Mouse (Mus musculus): Measurements from ENCODE around the gene Gclc.
"Not testable (repeated sequence)": the region's sequence is repeated elsewhere in the genome, so short reads cannot be mapped to it uniquely, and the experiment has no call there.

The Gclc gene

DNA sequence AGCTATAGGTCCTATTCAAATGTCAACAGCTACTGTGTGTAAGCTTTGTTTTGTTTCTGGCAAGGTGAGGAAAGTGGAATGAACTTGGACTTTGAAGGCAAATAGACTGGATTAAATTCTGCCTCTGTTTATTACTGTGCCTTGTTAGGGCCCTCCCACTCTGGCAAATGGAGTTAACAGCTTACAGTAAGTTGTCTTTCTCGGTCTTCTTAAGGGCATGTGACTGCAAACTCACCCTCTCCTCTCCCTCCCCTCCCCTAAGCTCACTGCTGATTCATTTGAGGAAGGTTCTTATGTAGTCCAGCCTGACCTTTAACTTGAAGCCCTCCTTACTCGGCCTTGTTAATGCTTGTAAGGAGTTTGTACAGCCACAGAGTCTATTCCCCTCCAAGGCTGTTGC lies 8.0 kb upstream of the Gclc start:
- no peak for DNase-seq (ENCODE audit: low spot score)

DNA sequence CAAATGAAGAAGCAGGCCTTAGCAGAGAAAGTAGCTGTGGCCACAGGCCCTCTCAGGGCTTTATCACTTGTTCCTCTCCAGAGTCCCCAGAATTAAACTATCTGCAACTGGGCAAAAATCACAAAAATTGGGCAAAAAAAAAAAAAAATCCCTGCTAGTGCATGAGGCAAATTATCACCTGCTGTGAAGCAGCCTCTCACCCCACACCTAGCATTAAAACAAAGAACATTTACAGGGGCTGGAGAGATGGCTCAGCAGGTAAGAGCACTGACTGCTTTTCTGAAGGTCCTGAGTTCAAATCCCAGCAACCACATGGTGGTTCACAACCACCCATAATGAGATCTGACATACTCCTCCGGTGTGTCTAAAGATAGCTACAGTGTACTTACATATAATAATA lies 6.0 kb upstream of the Gclc start:
- DNase-seq (ENCODE audit: low spot score): not testable (repeated sequence)

DNA sequence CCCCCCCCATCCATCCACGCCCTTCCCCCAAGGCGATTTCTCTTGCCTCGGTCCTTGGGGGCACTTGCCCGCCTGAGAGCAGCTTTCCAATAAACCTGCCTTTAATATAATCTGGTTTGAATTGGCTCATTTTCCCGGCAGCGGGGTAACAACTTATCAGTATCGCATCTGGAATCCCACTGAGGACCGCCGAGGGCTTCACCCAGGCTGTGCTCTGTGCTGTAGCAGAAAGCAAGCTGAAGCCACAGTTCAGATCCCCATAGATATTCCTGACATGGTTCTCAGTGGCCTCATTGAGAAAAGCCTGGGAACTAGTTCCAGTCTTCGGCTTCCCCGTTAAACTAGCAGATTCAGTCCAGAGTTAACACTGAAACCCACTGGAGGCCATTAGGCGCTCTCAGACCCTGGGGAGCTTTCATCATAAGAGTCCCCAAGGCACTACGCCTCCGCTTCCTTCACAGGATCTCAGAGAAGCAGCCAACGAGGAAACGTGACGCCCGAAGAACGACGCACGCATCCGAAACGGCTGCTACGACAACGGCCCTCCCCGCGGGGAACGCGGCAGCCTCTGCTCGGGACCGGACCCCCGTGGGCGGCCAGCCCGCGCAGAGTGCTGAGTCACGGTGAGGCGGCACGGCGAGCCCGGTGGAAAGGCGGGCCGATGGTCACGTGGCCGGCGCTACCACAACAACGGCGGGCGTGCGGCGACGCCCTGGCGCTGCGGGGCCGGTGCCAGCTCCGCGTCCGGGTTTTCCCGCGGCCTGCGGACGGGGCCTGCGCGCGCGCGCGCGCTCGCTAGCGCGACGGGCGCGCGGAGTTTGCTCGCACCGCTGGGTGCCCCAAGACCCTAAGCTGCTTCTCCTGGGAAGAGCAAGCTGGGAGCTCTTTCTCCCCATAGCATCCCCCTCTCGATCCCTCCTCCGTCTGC lies 3.9 kb upstream of the Gclc start:
- DNase-seq (ENCODE audit: low spot score): peak; percentile 90

DNA sequence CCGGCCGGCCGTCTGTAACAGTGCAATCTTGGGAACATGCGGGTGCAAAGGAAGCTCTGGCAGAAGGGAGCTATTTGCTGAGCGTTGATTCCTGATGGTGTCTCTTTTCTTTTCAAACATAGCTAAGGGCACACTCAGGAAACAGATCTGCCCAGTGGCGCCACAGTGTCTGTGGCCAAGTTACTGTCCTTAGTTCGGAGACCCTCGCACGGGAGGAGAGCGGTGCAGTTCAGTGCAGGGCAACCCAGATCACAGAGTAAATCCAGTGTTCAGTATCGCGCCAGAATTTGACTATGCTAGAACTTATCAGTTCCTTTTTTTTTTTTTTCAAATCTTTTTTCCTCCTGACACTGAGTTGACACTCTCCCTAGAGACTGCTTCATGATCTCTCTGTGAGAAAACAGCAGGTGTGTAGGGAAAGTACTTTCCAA lies 3.2 kb upstream of the Gclc start:
- DNase-seq (ENCODE audit: low spot score): no peak

DNA sequence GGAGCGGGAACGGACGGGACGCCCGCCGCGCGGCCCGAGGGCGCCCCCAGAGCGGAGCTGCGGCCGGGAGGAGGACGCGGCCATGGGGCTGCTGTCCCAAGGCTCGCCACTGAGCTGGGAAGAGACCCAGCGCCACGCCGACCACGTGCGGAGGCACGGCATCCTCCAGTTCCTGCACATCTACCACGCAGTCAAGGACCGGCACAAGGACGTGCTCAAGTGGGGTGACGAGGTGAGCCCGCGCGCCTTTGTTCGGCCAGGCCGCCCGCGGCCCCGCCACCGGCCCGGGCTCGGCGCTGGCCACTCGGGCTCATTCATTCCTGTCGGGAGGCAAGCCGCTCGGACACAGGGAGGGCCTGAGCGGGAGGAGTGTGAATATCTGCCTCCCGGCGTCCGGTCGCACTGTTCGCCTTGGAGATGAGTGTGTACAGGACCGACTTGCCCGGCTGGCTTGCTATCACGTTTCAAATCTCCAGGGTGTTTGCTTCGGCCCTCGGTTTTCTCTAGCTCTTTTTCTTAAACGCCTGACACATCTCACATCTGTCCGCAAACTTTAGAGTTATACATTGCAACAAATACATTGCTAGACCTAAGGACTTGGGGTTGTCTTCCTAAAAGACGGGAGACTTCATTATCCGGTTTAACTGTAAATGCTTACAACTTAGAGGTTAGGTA lies 530 bp downstream of the Gclc start:
- peak; percentile 48 for DNase-seq (ENCODE audit: low spot score)

DNA sequence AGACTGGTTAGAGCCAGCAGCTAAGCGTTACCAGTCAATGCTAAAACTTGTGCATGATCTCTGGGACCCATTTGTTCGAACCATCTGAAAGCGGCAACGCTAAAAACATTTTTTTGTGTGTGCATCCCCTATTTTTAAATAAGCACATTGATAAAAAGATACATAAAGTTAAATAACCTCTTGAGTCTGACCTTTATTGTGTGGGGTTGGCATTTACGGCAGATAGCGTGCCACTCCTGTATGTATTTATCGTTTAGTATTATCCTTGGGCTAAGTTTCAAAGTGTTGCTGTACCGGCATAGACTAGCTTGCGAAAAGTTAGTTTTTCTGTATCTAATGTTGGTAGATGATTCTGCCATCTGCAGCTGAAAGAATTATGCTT lies 1.1 kb downstream of the Gclc start:
- no peak for DNase-seq (ENCODE audit: low spot score)

DNA sequence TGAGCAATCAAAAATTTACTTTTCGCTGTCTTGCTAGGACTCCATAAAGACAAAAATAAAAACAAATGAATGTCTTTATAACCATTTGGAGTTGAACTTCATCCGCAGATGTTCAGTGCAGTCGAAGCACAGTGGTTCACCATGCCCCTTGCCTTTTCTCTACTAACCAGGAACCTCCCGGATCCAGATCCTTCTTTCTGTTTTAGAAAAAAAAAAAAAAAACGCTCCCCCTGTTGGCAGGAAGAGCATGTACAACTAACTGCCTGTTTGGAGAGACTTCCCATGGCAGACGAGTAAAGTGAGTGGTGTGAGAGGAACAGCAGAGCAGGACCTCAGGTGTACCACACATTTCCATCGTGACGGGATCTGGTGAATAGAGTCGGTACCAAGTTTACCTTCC lies 1.7 kb downstream of the Gclc start:
- no peak for DNase-seq (ENCODE audit: low spot score)

DNA sequence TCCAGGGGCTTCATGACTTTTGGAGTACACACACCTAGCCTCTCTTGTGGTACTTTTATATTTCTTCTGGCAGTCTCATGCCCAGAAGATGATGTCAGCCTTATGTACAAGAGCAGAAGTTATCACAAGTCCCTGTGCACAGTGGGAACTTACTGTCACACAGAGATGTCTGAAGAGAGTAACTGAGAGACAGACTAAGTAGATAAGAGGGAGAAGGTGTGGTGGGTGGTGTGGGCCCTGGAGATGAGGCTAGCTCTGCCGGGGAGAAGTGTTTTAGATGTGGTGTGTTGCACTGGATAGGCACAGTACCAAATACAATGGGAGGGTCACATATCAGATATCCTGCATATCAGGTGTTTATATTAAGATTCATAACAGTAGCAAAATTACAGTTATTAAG lies 3.0 kb downstream of the Gclc start:
- DNase-seq (ENCODE audit: low spot score): no peak

DNA sequence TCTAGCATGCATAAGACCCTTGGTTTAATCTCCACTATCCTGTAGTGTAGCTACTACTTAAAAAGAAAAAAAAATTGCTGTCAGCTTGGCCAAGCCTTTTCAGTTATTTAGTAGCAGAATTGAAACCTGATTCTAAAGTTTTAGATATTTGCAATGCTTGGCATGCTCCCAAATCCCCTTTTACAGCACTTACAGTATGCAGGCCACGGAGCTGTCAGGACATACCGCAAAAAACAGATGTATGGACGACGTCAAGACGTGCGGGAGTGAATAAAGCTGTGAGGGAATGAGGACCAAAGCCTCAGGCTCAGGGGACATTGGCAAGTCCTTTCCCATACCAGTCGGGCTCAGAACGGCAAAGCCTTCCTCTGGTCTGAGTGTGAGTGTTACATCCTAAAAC lies 4.1 kb downstream of the Gclc start:
- no peak for DNase-seq (ENCODE audit: low spot score)

DNA sequence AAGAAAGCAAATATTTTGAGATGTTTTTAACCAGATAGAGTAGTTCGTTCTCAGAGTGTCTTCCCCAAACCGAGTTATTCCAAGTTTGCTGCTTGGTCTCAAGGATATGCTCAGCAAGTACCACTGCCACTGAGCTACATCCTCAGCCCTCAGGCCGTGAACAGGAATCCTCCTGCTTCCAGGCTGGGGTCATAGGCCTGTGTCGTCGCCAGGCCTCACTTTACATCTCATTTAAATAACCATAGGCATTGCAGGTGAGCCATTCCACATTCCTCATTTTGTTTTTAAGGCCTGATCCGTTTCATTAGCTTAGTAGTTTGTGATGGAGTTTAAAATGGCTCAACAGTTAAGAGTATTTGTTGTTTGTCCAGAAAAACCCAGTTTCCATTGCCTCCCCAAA lies 4.8 kb downstream of the Gclc start:
- DNase-seq (ENCODE audit: low spot score): no peak

DNA sequence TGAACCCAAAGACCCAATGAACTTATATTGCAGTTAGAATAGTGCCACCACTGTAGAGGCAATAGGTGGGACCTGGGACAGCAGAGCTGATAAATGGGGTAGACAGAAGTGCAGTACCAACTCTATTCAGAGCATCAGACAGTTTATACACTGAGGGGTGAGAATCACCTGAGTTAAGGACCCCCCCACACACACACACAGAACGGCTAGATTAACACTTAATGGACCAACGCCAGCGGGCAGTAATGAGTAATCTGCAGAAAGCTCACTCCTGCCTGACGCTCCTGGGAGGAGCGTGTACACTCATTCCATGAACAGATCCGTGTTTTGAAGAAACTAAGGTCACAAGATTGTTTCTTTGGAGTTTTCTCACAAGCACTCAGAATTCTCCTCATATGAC lies 5.4 kb downstream of the Gclc start:
- no peak for DNase-seq (ENCODE audit: low spot score)

DNA sequence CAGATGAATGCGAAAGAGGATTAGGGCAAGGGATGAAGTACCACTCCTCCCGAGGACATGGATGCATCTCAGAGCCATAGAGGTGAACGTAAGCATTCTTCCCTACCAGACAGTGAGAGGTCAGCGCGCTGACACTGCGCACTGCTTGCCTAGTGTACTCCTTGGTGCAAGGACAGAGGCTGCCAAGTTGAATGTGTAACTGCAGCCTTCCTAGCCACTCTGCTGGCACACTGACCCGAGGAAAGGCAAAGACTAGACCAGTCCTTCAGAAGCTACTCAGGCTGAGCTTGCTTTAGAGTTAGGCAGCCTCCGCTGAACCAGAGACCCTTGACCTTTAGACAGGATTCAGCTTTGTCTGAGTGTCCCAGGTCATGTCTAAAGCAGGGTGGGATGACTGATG lies 11.9 kb downstream of the Gclc start:
- DNase-seq (ENCODE audit: low spot score): no peak

DNA sequence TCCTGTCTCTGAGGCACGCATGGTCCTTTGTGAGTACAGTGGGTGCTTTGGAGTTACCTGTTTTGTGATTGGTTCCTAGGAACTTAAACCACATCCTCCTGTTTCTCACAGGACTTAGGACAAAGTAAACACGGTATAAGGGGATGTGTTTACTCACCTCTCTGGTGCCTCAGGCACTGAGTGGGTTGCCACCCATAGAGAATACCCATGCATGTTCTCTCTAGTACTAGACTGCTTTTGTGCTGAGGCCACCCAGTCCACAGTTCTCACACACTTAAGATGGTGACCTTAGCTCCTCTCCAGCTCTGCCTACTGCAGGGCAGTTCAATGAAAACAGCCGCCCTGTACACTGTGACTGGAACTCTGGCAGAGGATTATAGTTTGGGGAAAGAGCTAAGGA lies 12.4 kb downstream of the Gclc start:
- DNase-seq (ENCODE audit: low spot score): no peak

DNA sequence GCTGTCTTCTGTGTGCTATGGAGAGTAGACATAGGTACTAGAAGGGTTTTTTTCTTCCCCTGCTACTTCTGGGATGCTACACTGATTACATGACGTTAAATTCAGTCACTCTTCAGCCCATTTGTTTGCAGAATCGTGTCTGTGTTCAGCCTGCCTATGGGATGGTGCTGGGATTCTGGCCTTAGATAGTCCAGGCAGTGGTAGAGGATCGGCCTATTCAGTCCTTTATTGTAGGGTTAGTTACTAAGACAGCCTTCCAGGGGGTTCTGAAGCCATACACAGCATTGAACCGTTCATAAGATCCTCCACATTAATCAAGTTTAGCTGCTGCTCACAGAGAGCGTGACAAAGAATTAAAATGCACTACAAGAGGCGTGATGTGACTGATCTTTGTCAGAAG lies 16.6 kb downstream of the Gclc start:
- no peak for DNase-seq (ENCODE audit: low spot score)

DNA sequence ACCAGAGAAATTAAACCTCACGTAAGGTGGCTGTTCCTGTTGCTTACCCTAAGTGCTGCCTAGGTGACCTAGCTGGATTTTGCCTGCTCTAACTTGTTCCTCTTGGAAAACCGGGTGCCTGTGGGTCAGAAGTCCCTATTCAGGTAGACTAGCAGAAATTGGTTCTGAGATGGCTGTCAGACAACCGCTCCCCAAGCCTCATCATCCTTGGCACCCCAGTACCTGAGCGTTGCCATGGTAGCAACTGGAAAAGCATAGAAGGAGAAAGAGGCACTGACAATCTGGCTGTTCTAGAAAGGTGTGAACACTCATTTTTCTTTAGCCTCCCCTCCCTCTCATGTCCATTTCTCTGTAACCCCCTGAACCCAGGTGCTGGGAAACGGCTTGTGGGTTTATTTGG lies 17.0 kb downstream of the Gclc start:
- no peak for DNase-seq (ENCODE audit: low spot score)

DNA sequence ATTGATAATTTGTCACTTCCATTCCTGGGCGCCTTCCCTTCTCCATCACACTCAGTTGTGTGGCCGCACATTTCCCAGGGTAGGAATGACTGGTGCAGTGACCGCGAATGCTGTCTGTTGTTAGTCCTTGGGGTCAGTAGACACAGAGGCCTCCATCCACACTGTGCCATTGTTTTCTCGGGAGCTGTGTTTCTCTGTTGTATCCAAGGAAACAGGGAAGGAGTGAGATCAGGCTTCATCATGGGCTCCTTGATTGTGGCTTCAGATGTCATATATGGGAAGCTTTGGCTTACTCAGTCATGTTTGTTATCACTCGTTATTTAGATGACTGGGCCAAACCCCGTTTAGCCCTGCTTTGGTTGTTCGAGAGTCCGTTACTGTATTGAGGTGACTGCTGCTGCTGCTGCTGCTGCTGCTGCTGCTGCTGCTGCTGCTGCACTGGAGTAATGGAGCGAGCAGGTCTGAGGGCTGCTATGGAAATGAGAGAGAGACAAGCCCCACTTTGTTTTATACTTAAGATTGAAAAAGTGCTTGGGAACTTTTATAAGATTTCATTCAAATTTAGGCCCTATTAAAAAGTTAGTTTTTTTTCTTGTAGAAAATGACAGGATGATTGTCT lies 17.5 kb downstream of the Gclc start:
- no peak for DNase-seq (ENCODE audit: low spot score)

DNA sequence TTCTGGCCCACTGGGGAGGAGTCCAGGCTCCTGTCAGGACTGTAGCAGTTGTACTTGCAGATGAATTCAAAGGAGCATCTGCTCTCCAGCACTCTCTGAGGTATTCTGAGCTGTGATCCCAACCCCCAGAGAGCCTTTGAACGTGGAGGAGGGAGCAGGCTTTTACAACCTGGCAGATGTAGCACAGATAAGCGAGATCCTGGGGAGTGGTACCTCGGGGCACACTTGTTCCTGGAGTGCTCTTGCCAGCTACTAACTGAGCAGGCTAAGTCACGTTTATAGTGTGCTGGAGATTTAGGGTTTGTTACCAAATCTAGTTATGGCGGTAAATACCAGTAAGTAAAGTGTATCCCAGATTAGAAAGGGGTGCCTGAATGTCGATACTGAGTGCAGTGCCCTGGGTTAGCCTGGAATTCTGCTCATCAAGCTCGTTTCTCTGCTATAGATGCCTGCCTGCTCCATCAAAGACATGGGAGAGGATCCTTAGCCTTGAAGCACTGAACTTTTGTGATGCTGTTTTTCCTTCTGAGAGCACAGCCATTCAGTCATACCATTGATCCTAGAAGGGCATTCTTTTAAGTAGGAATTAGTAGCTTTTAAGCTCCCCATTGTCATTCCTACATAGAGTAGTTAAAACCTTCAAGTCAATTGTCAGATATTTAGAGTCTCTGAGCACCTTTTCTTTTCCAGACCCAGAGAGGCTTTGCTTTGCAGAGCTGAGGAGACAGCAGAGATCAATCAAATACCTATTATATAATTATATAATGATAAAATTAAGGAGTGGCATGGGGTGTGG lies 22.6 kb downstream of the Gclc start:
- DNase-seq (ENCODE audit: low spot score): no peak

DNA sequence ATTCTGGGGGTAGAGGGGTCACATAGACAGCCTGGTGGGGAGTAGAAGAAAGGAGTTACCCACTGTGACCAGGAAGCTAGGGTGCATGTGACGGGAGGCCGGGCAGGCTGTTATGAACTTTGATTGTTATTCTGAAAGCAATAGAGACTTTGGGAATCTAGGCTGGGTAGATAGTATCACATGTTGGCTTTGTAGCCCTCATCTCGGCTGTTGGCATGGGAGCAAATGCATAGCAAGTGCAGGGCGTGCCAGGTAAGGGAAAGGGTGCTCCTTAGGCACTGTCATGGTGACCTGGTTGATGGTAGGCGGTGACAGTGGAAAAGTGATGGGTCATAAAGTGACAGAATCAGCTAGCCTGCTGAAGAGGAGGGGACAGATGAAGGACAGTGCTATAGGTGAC lies 23.3 kb downstream of the Gclc start:
- DNase-seq (ENCODE audit: low spot score): no peak

DNA sequence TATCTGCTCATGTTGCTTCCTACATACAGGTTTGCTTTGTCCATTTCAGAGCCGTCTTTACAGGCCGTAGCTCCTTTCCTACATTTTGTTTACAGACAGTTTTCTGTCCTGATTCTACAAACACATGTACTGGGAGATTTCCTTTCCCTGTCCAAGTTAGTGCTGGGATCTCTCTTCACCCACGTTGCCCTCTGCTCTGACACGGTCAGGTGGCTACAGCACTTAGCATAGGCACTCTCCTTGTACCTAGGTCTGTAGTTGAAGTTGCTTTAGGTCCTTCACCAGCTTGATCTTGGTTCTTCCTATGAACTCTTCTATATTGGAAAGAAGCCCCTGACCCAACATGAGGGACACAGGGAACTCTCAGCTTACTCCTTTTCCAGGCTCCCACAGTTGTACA lies 25.4 kb downstream of the Gclc start:
- no peak for DNase-seq (ENCODE audit: low spot score)

DNA sequence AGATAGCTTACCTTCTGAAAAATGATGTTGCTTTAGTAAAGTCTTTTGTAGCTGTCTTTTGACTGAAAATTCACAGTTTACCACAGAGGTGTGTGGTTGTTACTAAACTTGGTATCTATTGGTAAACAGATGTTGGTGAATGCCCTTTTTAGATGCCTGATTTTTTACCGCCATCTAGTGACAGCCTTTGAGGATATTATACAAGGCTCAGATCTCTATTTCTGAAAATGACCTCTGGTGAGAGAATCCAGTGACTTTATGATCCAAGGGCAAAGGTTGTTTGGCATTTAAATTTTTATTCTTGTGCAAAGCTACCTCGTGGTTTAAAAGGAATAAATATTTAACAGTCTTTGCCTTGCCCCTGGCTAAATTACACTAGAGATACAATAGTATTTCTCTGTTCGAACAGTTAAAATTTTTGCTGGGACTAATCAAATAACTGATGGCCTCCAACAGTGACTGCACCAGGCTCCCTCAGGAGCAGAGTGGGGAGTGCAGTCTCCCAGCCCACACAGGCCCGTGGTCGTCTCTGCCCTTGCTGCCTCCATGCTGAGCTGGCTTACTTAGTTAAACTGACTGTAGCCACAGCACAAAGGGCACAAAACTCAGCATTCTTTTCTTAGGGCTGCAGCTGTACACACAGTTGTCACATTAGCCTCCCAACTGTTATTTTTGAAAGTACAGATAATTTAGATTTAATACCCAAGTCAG lies 27.3 kb downstream of the Gclc start:
- no peak for DNase-seq (ENCODE audit: low spot score)

DNA sequence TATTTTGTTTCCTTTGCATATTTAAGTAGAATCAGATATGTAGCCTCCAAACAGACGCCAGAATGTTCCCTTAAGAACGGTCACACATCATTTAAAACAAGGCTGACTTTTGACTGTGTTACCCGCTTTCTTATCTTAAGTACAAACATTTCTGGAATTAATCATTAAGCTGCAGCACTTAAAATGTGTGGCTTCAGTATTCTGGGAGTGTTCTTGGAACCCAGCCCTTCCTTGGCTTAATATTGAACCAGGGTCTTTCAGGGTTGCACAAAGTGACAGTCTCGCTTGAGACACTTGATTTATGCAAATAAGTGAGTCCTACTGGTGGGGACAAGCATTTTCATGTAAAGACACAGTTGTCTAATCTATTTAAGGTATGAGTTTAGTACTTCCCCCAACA lies 27.9 kb downstream of the Gclc start:
- DNase-seq (ENCODE audit: low spot score): no peak

DNA sequence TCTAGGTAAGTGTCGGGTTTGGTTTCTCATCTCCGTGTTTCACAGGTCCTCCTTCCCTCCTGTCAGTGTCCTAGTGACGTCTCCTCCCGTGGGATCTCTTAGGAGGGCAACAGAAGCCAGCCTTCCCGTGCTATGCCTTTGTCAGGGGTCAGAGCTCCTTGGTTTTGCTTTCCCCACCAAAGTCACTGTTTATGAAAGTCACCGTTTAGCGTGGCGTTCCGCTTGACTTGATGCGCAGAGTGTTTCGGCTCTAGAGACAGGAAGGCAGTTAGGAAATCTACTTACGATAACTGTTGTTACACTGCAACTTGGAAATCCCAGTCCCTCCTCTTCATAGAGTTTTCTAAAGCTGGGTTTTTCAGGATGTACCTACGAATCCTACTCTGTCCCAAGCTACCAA lies 28.7 kb downstream of the Gclc start:
- no peak for DNase-seq (ENCODE audit: low spot score)
